Mouse (Mus musculus): ENCODE data around the gene Rpl31. TPM values are rescaled to one million over a fixed set of nuclear protein-coding genes. Genes with fewer than 3 reads are reported as not detected.

Rpl31 gene
- polyA plus RNA-seq, 1 experiment from 2014 or later, result 432 TPM

GRCm38 (mm10) chr1:39336788-39337187 is 30.9 kb upstream of the Rpl31 start:
- H3K9me3 ChIP-seq (ENCODE audit: control insufficient read depth, low read length), result no peaks in the 10 kb centered on the region
- H3K4me3 ChIP-seq (ENCODE audit: low read length), result no peak overlapping the region
- H3K4me2 ChIP-seq (ENCODE audit: low read depth, low read length), result no peak overlapping the region
- no peak for ATAC-seq
- no peak overlapping the region for H3K27ac ChIP-seq (ENCODE audit: low read length)
- H3K4me1 ChIP-seq (ENCODE audit: control insufficient read depth, insufficient read depth, low read length), result peaks cover 2% of the 10 kb centered on the region; the same call in 1 of the 2 replicates
- 86% methylated on average over 8 of the region's 8 CpGs for WGBS
- no peaks in the 10 kb centered on the region for H3K36me3 ChIP-seq (ENCODE audit: control insufficient read depth, insufficient read depth, low read length)
- no peaks in the 10 kb centered on the region for H3K27me3 ChIP-seq (replicated peaks; ENCODE audit: control insufficient read depth, insufficient read depth, low read length)
- H3K9ac ChIP-seq (ENCODE audit: low read depth, low read length), result no peak overlapping the region

DNA sequence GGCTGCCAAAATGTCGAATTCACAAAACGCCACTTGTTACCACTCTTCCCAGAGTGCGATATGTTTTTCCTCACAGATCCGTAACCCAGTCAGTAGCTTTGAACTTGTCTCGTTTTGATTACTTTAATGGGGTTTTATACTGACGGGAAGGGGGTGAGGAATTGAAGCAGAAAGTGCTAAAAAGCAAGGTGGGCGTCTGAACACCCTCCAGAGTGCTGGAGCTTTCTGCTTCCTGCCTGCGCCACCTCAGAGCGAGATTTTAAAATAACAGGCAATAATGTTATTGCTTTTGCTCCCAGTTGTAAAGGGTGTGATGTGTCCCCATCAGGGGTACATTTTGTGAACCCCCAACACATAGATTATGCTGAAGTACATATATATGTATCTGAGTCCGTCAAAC is 28.8 kb upstream of the Rpl31 start:
- H3K9me3 ChIP-seq (ENCODE audit: control insufficient read depth, low read length), result no peaks in the 10 kb centered on the region
- peaks cover 2% of the 10 kb centered on the region; the same call in 1 of the 2 replicates for H3K4me1 ChIP-seq (ENCODE audit: control insufficient read depth, insufficient read depth, low read length)
- WGBS, result 76% methylated on average over 10 of the region's 10 CpGs
- H3K4me2 ChIP-seq (ENCODE audit: low read depth, low read length), result no peak overlapping the region
- H3K36me3 ChIP-seq (ENCODE audit: control insufficient read depth, insufficient read depth, low read length), result no peaks in the 10 kb centered on the region
- no peak for ATAC-seq
- no peaks in the 10 kb centered on the region for H3K27me3 ChIP-seq (replicated peaks; ENCODE audit: control insufficient read depth, insufficient read depth, low read length)
- no peak overlapping the region for H3K27ac ChIP-seq (ENCODE audit: low read length)
- no peak overlapping the region for H3K4me3 ChIP-seq (ENCODE audit: low read length)
- H3K9ac ChIP-seq (ENCODE audit: low read depth, low read length), result no peak overlapping the region

GRCm38 (mm10) chr1:39339455-39339854 is 28.2 kb upstream of the Rpl31 start:
- no peaks in the 10 kb centered on the region for H3K27me3 ChIP-seq (replicated peaks; ENCODE audit: control insufficient read depth, insufficient read depth, low read length)
- H3K4me3 ChIP-seq (ENCODE audit: low read length), result no peak overlapping the region
- H3K9me3 ChIP-seq (ENCODE audit: control insufficient read depth, low read length), result no peaks in the 10 kb centered on the region
- no peak overlapping the region for H3K27ac ChIP-seq (ENCODE audit: low read length)
- WGBS, result 37% methylated on average over 5 of the region's 5 CpGs
- H3K36me3 ChIP-seq (ENCODE audit: control insufficient read depth, insufficient read depth, low read length), result no peaks in the 10 kb centered on the region
- ATAC-seq, result peak; percentile 62
- no peak overlapping the region for H3K4me2 ChIP-seq (ENCODE audit: low read depth, low read length)
- no peak overlapping the region for H3K9ac ChIP-seq (ENCODE audit: low read depth, low read length)
- peaks cover 2% of the 10 kb centered on the region; the same call in 1 of the 2 replicates for H3K4me1 ChIP-seq (ENCODE audit: control insufficient read depth, insufficient read depth, low read length)

DNA sequence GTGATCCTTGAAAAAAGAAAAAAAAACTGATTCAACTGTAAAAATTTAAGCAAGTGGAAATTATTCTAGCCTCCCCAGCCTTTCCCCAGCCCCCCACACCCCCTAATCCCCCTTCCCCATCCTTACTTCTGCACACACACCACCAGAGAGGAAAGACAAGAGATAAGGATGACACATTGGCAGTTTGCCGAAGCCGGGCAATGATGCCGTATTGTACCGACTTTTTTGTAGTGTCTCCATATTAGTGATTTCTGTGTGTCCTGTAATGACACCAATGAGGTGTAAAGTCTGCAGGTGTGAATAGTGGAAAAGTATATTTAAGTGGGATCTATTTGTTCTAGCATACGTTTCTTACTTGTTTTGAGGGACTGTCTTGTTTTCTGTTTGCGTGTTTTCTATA is 27.5 kb upstream of the Rpl31 start:
- no peaks in the 10 kb centered on the region for H3K27me3 ChIP-seq (replicated peaks; ENCODE audit: control insufficient read depth, insufficient read depth, low read length)
- no peaks in the 10 kb centered on the region for H3K9me3 ChIP-seq (ENCODE audit: control insufficient read depth, low read length)
- no peak overlapping the region for H3K4me3 ChIP-seq (ENCODE audit: low read length)
- H3K9ac ChIP-seq (ENCODE audit: low read depth, low read length), result no peak overlapping the region
- H3K36me3 ChIP-seq (ENCODE audit: control insufficient read depth, insufficient read depth, low read length), result no peaks in the 10 kb centered on the region
- 73% methylated on average over 6 of the region's 6 CpGs for WGBS
- H3K4me1 ChIP-seq (ENCODE audit: control insufficient read depth, insufficient read depth, low read length), result peaks cover 2% of the 10 kb centered on the region; the same call in 1 of the 2 replicates
- H3K27ac ChIP-seq (ENCODE audit: low read length), result no peak overlapping the region
- ATAC-seq, result no peak
- H3K4me2 ChIP-seq (ENCODE audit: low read depth, low read length), result no peak overlapping the region

DNA sequence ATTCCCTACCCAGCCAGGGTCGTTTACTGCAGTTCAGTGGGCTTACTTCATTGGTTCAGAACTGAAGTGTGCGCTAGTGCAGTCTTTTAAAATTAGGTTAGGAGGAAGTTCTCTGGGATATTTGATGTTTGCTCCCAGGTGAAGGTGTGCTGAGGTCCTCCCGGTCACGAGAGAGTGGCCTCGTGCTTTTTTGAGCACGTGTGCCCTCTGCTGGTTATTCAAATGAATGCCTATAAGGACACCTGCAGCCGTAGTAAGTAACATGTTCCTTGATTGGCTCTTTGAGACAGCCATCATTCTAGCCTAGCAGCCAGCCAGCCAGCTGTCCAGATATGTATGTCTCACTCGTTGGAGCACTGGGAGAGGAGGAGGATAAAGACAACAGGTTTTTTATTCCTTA is 27.0 kb upstream of the Rpl31 start:
- peak; percentile 53 for ATAC-seq
- no peak overlapping the region for H3K4me2 ChIP-seq (ENCODE audit: low read depth, low read length)
- peaks cover 2% of the 10 kb centered on the region; the same call in 1 of the 2 replicates for H3K4me1 ChIP-seq (ENCODE audit: control insufficient read depth, insufficient read depth, low read length)
- no peaks in the 10 kb centered on the region for H3K36me3 ChIP-seq (ENCODE audit: control insufficient read depth, insufficient read depth, low read length)
- WGBS, result 12% methylated on average over 8 of the region's 8 CpGs
- no peak overlapping the region for H3K4me3 ChIP-seq (ENCODE audit: low read length)
- no peak overlapping the region for H3K9ac ChIP-seq (ENCODE audit: low read depth, low read length)
- H3K9me3 ChIP-seq (ENCODE audit: control insufficient read depth, low read length), result no peaks in the 10 kb centered on the region
- no peaks in the 10 kb centered on the region for H3K27me3 ChIP-seq (replicated peaks; ENCODE audit: control insufficient read depth, insufficient read depth, low read length)
- no peak overlapping the region for H3K27ac ChIP-seq (ENCODE audit: low read length)

DNA sequence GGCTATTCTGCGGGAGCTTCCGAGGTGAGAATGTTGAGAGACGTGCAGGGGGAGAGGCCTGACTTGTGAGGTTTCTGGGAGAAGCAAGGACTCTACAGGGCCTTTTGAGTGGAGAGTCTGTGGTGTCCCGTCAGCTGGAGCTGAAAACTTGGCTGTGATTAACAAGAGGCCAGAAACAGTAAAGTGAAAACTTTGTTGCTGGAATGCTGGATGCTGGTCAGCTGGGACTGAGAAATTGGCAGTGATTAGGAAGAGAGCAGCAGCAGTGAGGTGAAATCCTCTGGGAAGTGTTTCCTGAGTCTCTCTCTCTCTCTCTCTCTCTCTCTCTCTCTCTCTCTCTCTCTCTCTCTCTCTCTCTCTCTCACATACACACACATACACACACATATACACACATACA is 25.8 kb upstream of the Rpl31 start:
- no peak overlapping the region for H3K27ac ChIP-seq (ENCODE audit: low read length)
- no peak for ATAC-seq
- H3K4me1 ChIP-seq (ENCODE audit: control insufficient read depth, insufficient read depth, low read length), result peaks cover 2% of the 10 kb centered on the region; the same call in 1 of the 2 replicates
- H3K9me3 ChIP-seq (ENCODE audit: control insufficient read depth, low read length), result no peaks in the 10 kb centered on the region
- H3K4me2 ChIP-seq (ENCODE audit: low read depth, low read length), result no peak overlapping the region
- 78% methylated on average over 4 of the region's 4 CpGs for WGBS
- no peak overlapping the region for H3K9ac ChIP-seq (ENCODE audit: low read depth, low read length)
- no peaks in the 10 kb centered on the region for H3K36me3 ChIP-seq (ENCODE audit: control insufficient read depth, insufficient read depth, low read length)
- no peak overlapping the region for H3K4me3 ChIP-seq (ENCODE audit: low read length)
- H3K27me3 ChIP-seq (replicated peaks; ENCODE audit: control insufficient read depth, insufficient read depth, low read length), result no peaks in the 10 kb centered on the region

DNA sequence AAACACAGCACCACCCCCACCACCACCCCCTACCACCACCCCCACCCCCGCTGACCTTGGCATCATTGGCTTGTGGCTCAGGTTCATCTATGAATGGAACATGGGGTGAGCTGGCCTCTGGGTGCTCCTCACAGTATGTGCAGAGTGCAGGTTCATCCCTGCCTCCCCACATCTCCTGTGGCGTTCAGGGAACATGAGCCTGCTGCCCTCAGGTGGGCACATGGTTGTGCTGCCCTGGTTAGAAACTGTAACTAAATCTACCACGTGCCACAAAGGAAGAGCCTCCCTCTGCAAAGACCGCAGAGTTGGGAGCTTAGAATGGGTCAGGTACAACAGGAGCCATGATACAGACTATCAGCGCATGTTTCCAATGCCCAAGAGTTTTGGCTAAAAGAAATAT is 24.4 kb upstream of the Rpl31 start:
- Histone ChIP-seq H3K27ac (ENCODE audit: low read length) (no peak overlapping the region), H3K27me3 (replicated peaks; ENCODE audit: control insufficient read depth, insufficient read depth, low read length) (no peaks in the 10 kb centered on the region), H3K9me3 (ENCODE audit: control insufficient read depth, low read length) (no peaks in the 10 kb centered on the region), H3K36me3 (ENCODE audit: control insufficient read depth, insufficient read depth, low read length) (no peaks in the 10 kb centered on the region), H3K4me2 (ENCODE audit: low read depth, low read length) (no peak overlapping the region), H3K4me1 (ENCODE audit: control insufficient read depth, insufficient read depth, low read length) (peaks cover 2% of the 10 kb centered on the region; the same call in 1 of the 2 replicates), H3K4me3 (ENCODE audit: low read length) (no peak overlapping the region), H3K9ac (ENCODE audit: low read depth, low read length) (no peak overlapping the region)
- 85% methylated on average over 5 of the region's 5 CpGs for WGBS
- ATAC-seq, result no peak

- Histone ChIP-seq H3K27ac (ENCODE audit: low read length) (no peak overlapping the region), H3K36me3 (ENCODE audit: control insufficient read depth, insufficient read depth, low read length) (no peaks in the 10 kb centered on the region), H3K27me3 (replicated peaks; ENCODE audit: control insufficient read depth, insufficient read depth, low read length) (no peaks in the 10 kb centered on the region), H3K4me1 (ENCODE audit: control insufficient read depth, insufficient read depth, low read length) (no peaks in the 10 kb centered on the region), H3K9ac (ENCODE audit: low read depth, low read length) (no peak overlapping the region), H3K9me3 (ENCODE audit: control insufficient read depth, low read length) (no peaks in the 10 kb centered on the region), H3K4me3 (ENCODE audit: low read length) (no peak overlapping the region), H3K4me2 (ENCODE audit: low read depth, low read length) (no peak overlapping the region)
- ATAC-seq, result no peak
- 59% methylated on average over 21 of the region's 21 CpGs for WGBS
Measured at GRCm38 (mm10) chr1:39344981-39345600, 22.6 kb upstream of the Rpl31 start.

- Histone ChIP-seq H3K4me2 (ENCODE audit: low read depth, low read length) (no peak overlapping the region), H3K4me1 (ENCODE audit: control insufficient read depth, insufficient read depth, low read length) (no peaks in the 10 kb centered on the region), H3K9ac (ENCODE audit: low read depth, low read length) (no peak overlapping the region), H3K27ac (ENCODE audit: low read length) (no peak overlapping the region), H3K36me3 (ENCODE audit: control insufficient read depth, insufficient read depth, low read length) (no peaks in the 10 kb centered on the region), H3K4me3 (ENCODE audit: low read length) (no peak overlapping the region), H3K27me3 (replicated peaks; ENCODE audit: control insufficient read depth, insufficient read depth, low read length) (no peaks in the 10 kb centered on the region), H3K9me3 (ENCODE audit: control insufficient read depth, low read length) (no peaks in the 10 kb centered on the region)
- WGBS, result 67% methylated on average over 1 of the region's 1 CpGs
- no peak for ATAC-seq
Measured at GRCm38 (mm10) chr1:39349001-39349400, 18.6 kb upstream of the Rpl31 start.

DNA sequence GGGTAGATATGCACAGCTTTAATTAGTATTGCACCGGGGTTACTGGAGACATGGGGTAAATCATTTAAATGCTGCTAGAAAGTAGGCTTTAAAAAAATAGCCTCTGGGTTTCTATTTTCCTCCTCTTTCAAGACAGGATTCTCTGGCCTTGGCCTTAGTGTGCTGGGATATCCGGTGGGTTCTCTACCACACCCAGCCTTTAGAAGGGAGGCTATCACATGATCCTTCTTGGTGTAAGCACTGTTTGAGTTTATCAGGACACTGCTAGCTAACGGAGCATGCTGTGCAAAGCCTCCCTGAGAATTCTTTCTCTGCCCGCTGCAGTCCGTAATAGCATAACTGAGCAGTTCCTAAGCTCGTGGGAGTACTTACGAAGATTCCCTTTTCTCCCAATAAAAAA is 18.2 kb upstream of the Rpl31 start:
- no peak for ATAC-seq
- 76% methylated on average over 7 of the region's 7 CpGs for WGBS
- H3K4me3 ChIP-seq (ENCODE audit: low read length), result no peak overlapping the region

More for the DNA sequence above, 18.2 kb upstream of the Rpl31 start:
- Histone ChIP-seq H3K4me1 (ENCODE audit: control insufficient read depth, insufficient read depth, low read length) (no peaks in the 10 kb centered on the region), H3K9ac (ENCODE audit: low read depth, low read length) (no peak overlapping the region), H3K4me2 (ENCODE audit: low read depth, low read length) (no peak overlapping the region), H3K27me3 (replicated peaks; ENCODE audit: control insufficient read depth, insufficient read depth, low read length) (no peaks in the 10 kb centered on the region), H3K36me3 (ENCODE audit: control insufficient read depth, insufficient read depth, low read length) (no peaks in the 10 kb centered on the region), H3K9me3 (ENCODE audit: control insufficient read depth, low read length) (no peaks in the 10 kb centered on the region), H3K27ac (ENCODE audit: low read length) (no peak overlapping the region)

Data from intestine, embryonic 16.5 days (tissue).